Comparison of ENCODE assay signal across 9 mouse cellular contexts in the genomic region with DNA sequence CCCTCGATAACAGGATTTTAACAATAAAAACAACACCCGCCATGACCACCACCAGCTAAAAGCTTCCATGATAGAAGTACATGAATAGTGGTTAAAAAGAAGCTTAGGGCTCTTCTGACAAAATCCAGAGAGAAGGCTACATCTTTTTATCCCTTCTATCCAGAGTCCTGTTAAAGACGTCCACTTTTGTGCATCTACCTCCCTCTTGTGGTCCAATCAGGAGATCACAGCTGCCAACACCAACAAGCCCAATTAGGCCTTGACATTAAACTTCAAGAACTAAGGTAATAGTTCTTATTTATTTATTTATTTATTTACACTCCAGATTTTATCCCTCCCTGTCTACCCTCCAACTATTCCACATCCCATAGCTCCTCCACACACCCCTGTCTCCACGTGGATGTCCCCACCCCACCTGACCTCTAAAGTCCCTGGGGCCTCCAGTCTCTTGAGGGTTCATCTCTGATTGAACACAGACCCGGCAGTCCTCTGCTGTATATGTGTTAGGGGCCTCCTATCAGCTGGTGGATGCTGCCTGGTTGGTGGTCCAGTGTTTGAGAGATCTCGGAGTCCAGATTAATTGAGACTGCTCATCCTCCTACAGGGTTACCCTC. TPM values are rescaled to one million over a fixed set of nuclear protein-coding genes. Genes with fewer than 3 reads are reported as not detected.
DNase-seq lines count a peak whose midpoint lies in the region; ATAC-seq and TF ChIP-seq lines count a peak whose summit lies in the region.
"Had no signal": no experiment of that assay in that cellular context is flagged by ENCODE, and none has a peak within 500 bp of the region (broad histone marks: within the 10 kb centered on the region; RNA-seq: fewer than 3 reads in every experiment).

No protein-coding gene starts in this region.

- H3K27ac ChIP-seq in heart, postnatal 0 days (ENCODE audit: low read depth), result no peak overlapping the region
- no peak overlapping the region for H3K27ac ChIP-seq in heart, embryonic 11.5 days (ENCODE audit: low read depth, low read length)
- no peak overlapping the region for H3K27ac ChIP-seq in MEL (ENCODE audit: control insufficient read depth, low read depth, low read length)
- H3K27ac ChIP-seq in cerebellum, adult 2 months (ENCODE audit: insufficient read depth, low read length), result no peak overlapping the region
- H3K27ac ChIP-seq: limb, embryonic 13.5 days had no signal

- H3K9me3 ChIP-seq in heart, postnatal 0 days (replicated peaks; ENCODE audit: control insufficient read depth, low read length), result no peaks in the 10 kb centered on the region
- H3K9me3 ChIP-seq in heart, embryonic 11.5 days (replicated peaks; ENCODE audit: control insufficient read depth, low read length), result no peaks in the 10 kb centered on the region
- no peaks in the 10 kb centered on the region for H3K9me3 ChIP-seq in MEL (replicated peaks; ENCODE audit: insufficient read depth, low read length)
- H3K9me3 ChIP-seq: limb, embryonic 13.5 days had no signal

- TF ChIP-seq POLR2A in MEL (IDR thresholded peaks at IDR 0.05; ENCODE audit: control insufficient read depth in 1 of 2, insufficient read depth in 1 of 2, low read depth in 1 of 2, low read length in 2 of 2, poor library complexity in 1 of 2), result no peak
- no peak for TF ChIP-seq POLR2A in cerebellum, adult 2 months (IDR thresholded peaks at IDR 0.05; ENCODE audit: borderline replicate concordance, insufficient read depth, low read length)

- no peaks in the 10 kb centered on the region for H3K79me2 ChIP-seq in MEL (ENCODE audit: control insufficient read depth, insufficient read depth, low read length, poor library complexity)

- no peak for TF ChIP-seq EP300 in heart, postnatal 0 days (IDR thresholded peaks at IDR 0.05; ENCODE audit: low read depth)
- no peak for TF ChIP-seq EP300 in MEL (IDR thresholded peaks at IDR 0.05; ENCODE audit: low read depth in 1 of 2, low read length in 2 of 2)

- peak; percentile 92 for TF ChIP-seq RAD21 in MEL (IDR thresholded peaks at IDR 0.05; ENCODE audit: low read depth, low read length)

- H3K4me2 ChIP-seq in heart, postnatal 0 days (ENCODE audit: low read depth, low read length), result no peak overlapping the region
- H3K4me2 ChIP-seq in heart, embryonic 11.5 days, result no peak overlapping the region
- H3K4me2 ChIP-seq: limb, embryonic 13.5 days had no signal

- peak; percentile 39; the same call in 1 of the 2 replicates for ATAC-seq in heart, postnatal 0 days (ENCODE audit: insufficient read depth, low read depth)
- ATAC-seq in heart, embryonic 11.5 days (replicated peaks; ENCODE audit: insufficient number of reproducible peaks, low FRiP score, low TSS enrichment), result no peak
- ATAC-seq in megakaryocyte progenitor cell, adult 5-6 weeks (replicated peaks; ENCODE audit: poor library complexity), result peak; percentile 87

- TF ChIP-seq CTCF in heart, postnatal 0 days (IDR thresholded peaks at IDR 0.05; ENCODE audit: low read depth), result peak; percentile 92
- peak; percentile 51 to 88 (median 63) for TF ChIP-seq CTCF in MEL (IDR thresholded peaks at IDR 0.05 in 2 of 3, conservative IDR thresholded peaks at IDR 0.05 in 1 of 3; ENCODE audit: control insufficient read depth in 1 of 3, insufficient read depth in 1 of 3, low read depth in 2 of 3, low read length in 3 of 3, poor library complexity in 1 of 3, severe bottlenecking in 1 of 3)
- TF ChIP-seq CTCF in cerebellum, adult 2 months (IDR thresholded peaks at IDR 0.05; ENCODE audit: borderline replicate concordance, insufficient read depth, low read depth, low read length), result peak; percentile 73

- peak; percentile 76 for DNase-seq in heart, postnatal 0 days (ENCODE audit: low spot score)
- DNase-seq in MEL (ENCODE audit: low read depth, low spot score), result peak; percentile 70
- DNase-seq in cerebellum, adult 2 months, result peak; percentile 45 to 50
- DNase-seq in frontal cortex, adult 2 months (ENCODE audit: extremely low spot score in 1 of 2, low spot score in 1 of 2), result peak; percentile 27 to 85
- peak; percentile 30 to 76 for DNase-seq in layer of hippocampus, postnatal 14 days (ENCODE audit: low spot score in 2 of 2)
- peak; percentile 61 for DNase-seq in splenic B cell, adult 2 months (ENCODE audit: low read depth, low spot score)

- WGBS in heart, postnatal 0 days, result 36% methylated on average over 6 of the region's 6 CpGs
- 40% methylated on average over 6 of the region's 6 CpGs for WGBS in heart, embryonic 11.5 days (ENCODE audit: insufficient replicate concordance)
- WGBS in cerebellum, adult 2 months, result 41% methylated on average over 6 of the region's 6 CpGs

- H3K27me3 ChIP-seq in heart, postnatal 0 days (ENCODE audit: control insufficient read depth, insufficient read depth, low read length), result no peaks in the 10 kb centered on the region
- H3K27me3 ChIP-seq in heart, embryonic 11.5 days (ENCODE audit: control insufficient read depth, insufficient read depth, low read length), result no peaks in the 10 kb centered on the region
- H3K27me3 ChIP-seq in MEL (ENCODE audit: control insufficient read depth in 1 of 2, insufficient read depth in 2 of 2, low read length in 2 of 2), result peaks cover 3 to 5% of the 10 kb centered on the region in 2 experiments; a peak in 3 of 4 replicates
- no peaks in the 10 kb centered on the region for H3K27me3 ChIP-seq in cerebellum, adult 2 months (ENCODE audit: control insufficient read depth, insufficient read depth, low read length)
- no peaks in the 10 kb centered on the region for H3K27me3 ChIP-seq in splenic B cell, adult 2 months (ENCODE audit: control insufficient read depth, insufficient read depth, low read length, poor library complexity, severe bottlenecking)
- H3K27me3 ChIP-seq: limb, embryonic 13.5 days had no signal

- H3K9ac ChIP-seq in heart, postnatal 0 days (replicated peaks; ENCODE audit: low read depth, low read length), result no peak overlapping the region
- no peak overlapping the region for H3K9ac ChIP-seq in heart, embryonic 11.5 days (ENCODE audit: low read depth, low read length)
- no peak overlapping the region for H3K9ac ChIP-seq in MEL (ENCODE audit: control insufficient read depth, low read depth, low read length, poor library complexity, severe bottlenecking)
- H3K9ac ChIP-seq: limb, embryonic 13.5 days had no signal

- peaks cover 5% of the 10 kb centered on the region; the same call in 1 of the 2 replicates for H3K4me1 ChIP-seq in heart, postnatal 0 days (ENCODE audit: control insufficient read depth, insufficient read depth)
- H3K4me1 ChIP-seq in heart, embryonic 11.5 days (ENCODE audit: control insufficient read depth, insufficient read depth, low read length), result no peaks in the 10 kb centered on the region
- no peaks in the 10 kb centered on the region for H3K4me1 ChIP-seq in MEL (ENCODE audit: control insufficient read depth in 1 of 2, insufficient read depth in 2 of 2, low read length in 2 of 2)
- no peaks in the 10 kb centered on the region for H3K4me1 ChIP-seq in cerebellum, adult 2 months (ENCODE audit: control insufficient read depth, insufficient read depth, low read length)
- H3K4me1 ChIP-seq: limb, embryonic 13.5 days had no signal

- H3K36me3 ChIP-seq in heart, postnatal 0 days (replicated peaks; ENCODE audit: control insufficient read depth, insufficient read depth, low read length), result no peaks in the 10 kb centered on the region
- H3K36me3 ChIP-seq in heart, embryonic 11.5 days (ENCODE audit: control insufficient read depth, insufficient read depth, low read length), result no peaks in the 10 kb centered on the region
- no peaks in the 10 kb centered on the region for H3K36me3 ChIP-seq in MEL (ENCODE audit: control insufficient read depth in 1 of 2, insufficient read depth in 2 of 2, low read length in 2 of 2)
- no peaks in the 10 kb centered on the region for H3K36me3 ChIP-seq in splenic B cell, adult 2 months (ENCODE audit: control insufficient read depth, insufficient read depth, low read length, poor library complexity, severe bottlenecking)
- H3K36me3 ChIP-seq: limb, embryonic 13.5 days had no signal

- H3K4me3 ChIP-seq in heart, postnatal 0 days (ENCODE audit: low read depth, low read length), result no peak overlapping the region
- no peak overlapping the region for H3K4me3 ChIP-seq in heart, embryonic 11.5 days (ENCODE audit: low read depth, low read length)
- no peak overlapping the region for H3K4me3 ChIP-seq in MEL (ENCODE audit: control insufficient read depth in 1 of 2, insufficient read depth in 1 of 2, low read depth in 2 of 2, low read length in 2 of 2)
- H3K4me3 ChIP-seq in cerebellum, adult 2 months (replicated peaks; ENCODE audit: insufficient read depth, low read depth, low read length), result no peak overlapping the region
- H3K4me3 ChIP-seq: limb, embryonic 13.5 days had no signal

TF ChIP-seq in MEL, 35 proteins besides CTCF, POLR2A, EP300 and RAD21:
- TF ChIP-seq SIN3A (IDR thresholded peaks at IDR 0.05; ENCODE audit: low read length) (no peak), RCOR1 (IDR thresholded peaks at IDR 0.05; ENCODE audit: low read depth, low read length) (no peak), ZC3H11A (IDR thresholded peaks at IDR 0.05; ENCODE audit: low read depth, low read length) (peak; percentile 76), SMC3 (IDR thresholded peaks at IDR 0.05; ENCODE audit: low read depth, low read length) (peak; percentile 88)

RNA-seq across cellular contexts. Expression of a gene that starts 23.9 kb away (rescaled TPM):
- total RNA-seq in heart, postnatal 0 days (2014; rRNA removed; ENCODE audit: low replicate concordance), result 26.1 and 63.5 TPM in 2 replicates
- polyA plus RNA-seq in heart, postnatal 0 days (2015; fragmentation: Nextera tagmentation; extraction: Ambion mirVana), result 32.6 and 35.0 TPM in 2 replicates
- polyA plus RNA-seq in heart, embryonic 11.5 days (2014; fragmentation: Nextera tagmentation; extraction: Ambion mirVana), result 42.5 and 46.6 TPM in 2 replicates
- total RNA-seq in MEL (2012; rRNA removed), result 24.2 and 27.7 TPM in 2 replicates
- 100 to 1,000 TPM in 1 of 2 experiments, 10 to 100 TPM in 1; 72.7 to 883 TPM for polyA plus RNA-seq in MEL (2012; ENCODE audit: insufficient read depth in 1 of 2, insufficient read length in 2 of 2, low read depth in 1 of 2, low replicate concordance in 2 of 2, missing spikeins in 1 of 2)
- polyA plus RNA-seq in cerebellum, adult 2 months (2012; rRNA removed), result 136 and 150 TPM in 2 replicates
- 122 and 151 TPM in 2 replicates for polyA plus RNA-seq in frontal cortex, adult 2 months (2012; rRNA removed)
- total RNA-seq in layer of hippocampus, postnatal 14 days (2021), result 100 to 1,000 TPM; 132 to 135 TPM
- total RNA-seq in megakaryocyte progenitor cell, adult 5-6 weeks (2015), result 122 and 166 TPM in 2 replicates
- total RNA-seq in megakaryocyte progenitor cell, adult 5-6 weeks (2017), result 98.6 and 103 TPM in 2 replicates
